Mouse (Mus musculus) left cerebral cortex, postnatal 4 days (tissue): ENCODE measurements around the gene Myom3. TPM values are rescaled to one million over a fixed set of nuclear protein-coding genes. Genes with fewer than 3 reads are reported as not detected.
A peak's percentile ranks its signal among the peaks of the same experiment; 100 is the strongest.

ENCODE experiments used
- DNase-seq: peaks from one replicate; pipeline ENCODE4 v3.0.0-alpha.2; 2022
- intact Hi-C: fragments of 180-260 bp; cut with DNase I; formaldehyde crosslinking; loops from one replicate; pipeline ENCODE4 v1.15.1; 2025
- total RNA-seq, 2 experiments: library from RNA; stranded (reverse); gene quantifications; 2 replicates each; pipeline ENCODE4 v1.2.3; 2021

Gene Myom3
- total RNA-seq, 2 experiments from 2014 or later: 0.81 to 0.86 TPM

- DNase-seq: peak; percentile 90
- intact Hi-C loops: loop anchor here (5.0 kb wide), 1 partner anchor 71 kb away; the partner anchor contains the start of gene Pnrc2
Observed at GRCm38 (mm10) chr4:135801543-135801942, 42.0 kb downstream of the Myom3 start.

GRCm38 (mm10) chr4:135803299-135803698 is 43.8 kb downstream of the Myom3 start:
- peak; percentile 41 for DNase-seq
- intact Hi-C loops: loop anchor here (5.0 kb wide), 1 partner anchor 69 kb away; the partner anchor contains the start of gene Pnrc2

- intact Hi-C loops: loop anchor here (5.0 kb wide), 1 partner anchor 68 kb away; the partner anchor contains the start of gene Pnrc2
- no peak for DNase-seq
Observed at GRCm38 (mm10) chr4:135804169-135804568, 44.7 kb downstream of the Myom3 start.

GRCm38 (mm10) chr4:135814896-135815295 is 55.4 kb downstream of the Myom3 start:
- DNase-seq: no peak
- intact Hi-C loops: no loop called here

- intact Hi-C loops: no loop called here
- DNase-seq: peak; percentile 29
Observed at GRCm38 (mm10) chr4:135816905-135817622, 57.5 kb downstream of the Myom3 start.

GRCm38 (mm10) chr4:135818366-135818765 is 58.9 kb downstream of the Myom3 start:
- intact Hi-C loops: no loop called here
- DNase-seq: no peak

GRCm38 (mm10) chr4:135819826-135820526 is 60.5 kb downstream of the Myom3 start:
- DNase-seq: no peak
- intact Hi-C loops: loop anchor here (5.0 kb wide), 1 partner anchor 57 kb away; no protein-coding TSS in a partner anchor

- intact Hi-C loops: loop anchor here (5.0 kb wide), 1 partner anchor 56 kb away; no protein-coding TSS in a partner anchor
- no peak for DNase-seq
Observed at GRCm38 (mm10) chr4:135821772-135822171, 62.3 kb downstream of the Myom3 start.

- intact Hi-C loops: loop anchor here (5.0 kb wide), 1 partner anchor 54 kb away; no protein-coding TSS in a partner anchor
Observed at GRCm38 (mm10) chr4:135823298-135823697, 63.8 kb downstream of the Myom3 start.

GRCm38 (mm10) chr4:135824254-135824653 is 64.7 kb downstream of the Myom3 start:
- intact Hi-C loops: loop anchor here (5.0 kb wide), 1 partner anchor 53 kb away; no protein-coding TSS in a partner anchor
- DNase-seq: no peak

More at GRCm38 (mm10) chr4:135823298-135823697, 63.8 kb downstream of the Myom3 start:
- DNase-seq: peak; percentile 60

- peak; percentile 47 for DNase-seq
- intact Hi-C loops: no loop called here
Observed at GRCm38 (mm10) chr4:135828491-135828890, 69.0 kb downstream of the Myom3 start.

- intact Hi-C loops: no loop called here
- no peak for DNase-seq
Observed at GRCm38 (mm10) chr4:135832070-135832469, 72.6 kb downstream of the Myom3 start.

GRCm38 (mm10) chr4:135833301-135834123 is 74.0 kb downstream of the Myom3 start:
- intact Hi-C loops: no loop called here

GRCm38 (mm10) chr4:135834124-135834717 is 74.7 kb downstream of the Myom3 start:
- DNase-seq: peak; percentile 37
- intact Hi-C loops: no loop called here

More at GRCm38 (mm10) chr4:135833301-135834123, 74.0 kb downstream of the Myom3 start:
- DNase-seq: peak; percentile 54

- DNase-seq: no peak
- intact Hi-C loops: no loop called here
Observed at GRCm38 (mm10) chr4:135838925-135839292, 79.4 kb downstream of the Myom3 start.

- intact Hi-C loops: no loop called here
- DNase-seq: no peak
Observed at GRCm38 (mm10) chr4:135839293-135840011, 79.9 kb downstream of the Myom3 start.

GRCm38 (mm10) chr4:135844400-135844799 is 84.9 kb downstream of the Myom3 start:
- intact Hi-C loops: no loop called here
- DNase-seq: no peak

GRCm38 (mm10) chr4:135847581-135847980 is 88.1 kb downstream of the Myom3 start:
- DNase-seq: no peak
- intact Hi-C loops: no loop called here

- peak; percentile 83 for DNase-seq
- intact Hi-C loops: no loop called here
Observed at GRCm38 (mm10) chr4:135850411-135851095, 91.0 kb downstream of the Myom3 start.
